Mouse (Mus musculus): Measurements from ENCODE around the gene Amz2. TPM values are rescaled to one million over a fixed set of nuclear protein-coding genes. Genes with fewer than 3 reads are reported as not detected.

Gene Amz2
- 10 to 100 TPM; 27.6 to 62.5 TPM for polyA plus RNA-seq (2012; fragmentation: generic; extraction: Trizol)

GRCm38 (mm10) chr11:109425392-109426271 lies at the start of gene Amz2:
Amz2 (plus strand) TSS chr11:109425946.

GRCm38 (mm10) chr11:109413617-109414016 lies 12.1 kb upstream of the Amz2 start, which contains the start of gene 9930022D16Rik:
9930022D16Rik (plus strand) TSS chr11:109413917.

GRCm38 (mm10) chr11:109473171-109474085 lies 47.7 kb downstream of the Amz2 start, which contains the start of the genes Arsg and Slc16a6:
Arsg (plus strand) TSS chr11:109473374.
Slc16a6 (minus strand) TSS chr11:109473598.

Other genes with a start within 250 kb of the Amz2 start
- gene Rgs9, start 127.8 kb upstream of the Amz2 start, polyA plus RNA-seq (2012; fragmentation: generic; extraction: Trizol): under 1 TPM in 1 of 2 experiments, not detected in 1; 0.04 TPM
- gene Gna13, start 63.1 kb upstream of the Amz2 start, polyA plus RNA-seq (2012; fragmentation: generic; extraction: Trizol): 10 to 100 TPM; 14.1 to 18.6 TPM
- gene 9930022D16Rik, start 12.0 kb upstream of the Amz2 start, polyA plus RNA-seq (2012; fragmentation: generic; extraction: Trizol): not detected
- gene Arsg, start 47.4 kb downstream of the Amz2 start, polyA plus RNA-seq (2012; fragmentation: generic; extraction: Trizol): 1 to 10 TPM in 1 of 2 experiments, under 1 TPM in 1; 0.15 to 2.1 TPM
- under 1 TPM; 0.07 to 0.52 TPM for gene Slc16a6, start 47.7 kb downstream of the Amz2 start, polyA plus RNA-seq (2012; fragmentation: generic; extraction: Trizol)
- gene Wipi1, start 186.0 kb downstream of the Amz2 start, polyA plus RNA-seq (2012; fragmentation: generic; extraction: Trizol): 10 to 100 TPM in 1 of 2 experiments, 1 to 10 TPM in 1; 7.5 to 39.2 TPM
- 100 to 1,000 TPM in 1 of 2 experiments, 10 to 100 TPM in 1; 89.0 to 202 TPM for gene Prkar1a, start 223.5 kb downstream of the Amz2 start, polyA plus RNA-seq (2012; fragmentation: generic; extraction: Trizol)

Data from C3H10T1/2 (cell line).